Mouse (Mus musculus): ENCODE measurements at regions not wholly inside any gene's neighbourhood (a gene's known extent, or its start where the extent isn't known, plus 50 kb on each side); places are given as distances from the start of the nearest gene placed in this dataset.

DNA sequence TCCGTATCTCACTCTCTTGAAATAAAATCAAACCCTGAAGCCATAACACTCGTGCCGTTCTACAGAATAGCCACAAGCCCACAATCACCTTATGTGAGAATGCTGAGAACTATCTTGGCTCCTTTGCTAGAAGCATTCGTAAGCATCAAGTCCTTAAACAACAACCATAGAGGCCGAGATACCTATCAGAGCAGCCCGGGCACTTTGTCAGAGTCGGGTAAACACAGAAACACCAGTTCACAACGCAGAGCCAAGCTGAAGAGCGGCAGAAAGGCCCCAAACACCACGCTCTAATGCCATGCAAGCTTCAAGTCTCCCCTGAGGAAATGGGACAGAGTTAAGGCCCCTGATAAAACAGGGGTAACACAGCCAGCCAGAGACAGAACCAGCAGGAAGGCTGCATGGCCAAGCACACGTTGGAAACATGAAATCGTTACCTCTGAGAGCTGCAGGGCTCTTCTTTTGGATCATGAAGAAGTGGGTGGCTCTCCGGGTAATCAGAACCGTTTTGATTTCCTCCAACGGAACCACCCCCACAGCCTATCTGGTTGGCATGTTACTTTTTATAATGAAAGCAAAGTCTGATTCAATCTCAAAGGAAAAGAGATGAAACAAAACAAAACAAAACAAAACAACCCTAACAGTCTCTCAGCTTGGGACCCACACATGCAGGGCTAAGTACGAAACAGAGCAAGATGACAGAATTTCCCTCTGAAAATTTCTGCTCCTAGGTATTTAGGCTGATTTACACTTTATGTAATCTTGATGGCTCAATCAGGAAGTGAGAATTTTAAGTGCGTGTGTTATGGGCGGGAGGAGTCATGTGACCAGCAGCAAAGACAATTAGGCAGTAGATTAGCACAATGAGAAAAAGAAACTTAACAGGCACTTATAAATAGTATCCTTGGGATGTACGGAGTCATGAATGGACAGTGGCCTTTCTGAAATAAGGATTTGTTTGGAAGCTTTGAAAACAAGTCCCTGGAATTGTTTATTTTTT, 155.8 kb upstream of the Klf14 start:
- no peaks in the 10 kb centered on the region; the same call in 1 of the 2 replicates for H3K9me3 ChIP-seq (replicated peaks; ENCODE audit: control insufficient read depth, low read length)
- 38% methylated on average over 19 of the region's 19 CpGs for WGBS
- H3K36me3 ChIP-seq (ENCODE audit: control insufficient read depth, insufficient read depth): no peaks in the 10 kb centered on the region
- no peaks in the 10 kb centered on the region for H3K27me3 ChIP-seq (ENCODE audit: control insufficient read depth, insufficient read depth, low read length)
- H3K27ac ChIP-seq (ENCODE audit: low read length): peak overlapping the region; percentile 79
- H3K4me3 ChIP-seq (ENCODE audit: low read length): peak overlapping the region; percentile 11
- H3K9ac ChIP-seq (ENCODE audit: low read length): 0 out of 2 replicates have a peak overlapping the region, but pooled peaks have one; percentile 13
- H3K4me1 ChIP-seq (ENCODE audit: control insufficient read depth, insufficient read depth, low read length): peaks cover 37% of the 10 kb centered on the region
- H3K4me2 ChIP-seq (ENCODE audit: low read depth, low read length): peak overlapping the region; percentile 48
- no peak for ATAC-seq (replicated peaks; ENCODE audit: extremely low read depth, insufficient read depth, low FRiP score)

DNA sequence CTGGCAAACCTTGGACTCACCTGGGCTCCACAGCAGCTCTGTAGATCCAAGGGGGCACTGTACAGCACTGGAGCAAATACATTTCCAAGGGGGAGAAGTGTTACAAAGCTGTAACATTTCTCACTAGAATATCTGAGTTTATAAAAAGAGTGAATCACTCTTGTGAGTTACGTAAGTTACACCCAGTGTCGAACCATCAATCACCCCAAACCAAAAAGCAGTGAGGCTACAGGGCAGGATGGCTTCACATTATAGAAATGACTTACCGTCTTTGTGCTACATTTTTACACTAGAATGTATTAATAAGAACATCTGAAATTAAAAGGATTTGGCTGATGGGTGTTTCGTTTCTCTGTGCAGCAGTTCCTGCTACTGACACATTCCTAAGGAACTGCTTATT, 156.7 kb upstream of the Klf14 start:
- peaks cover 37% of the 10 kb centered on the region for H3K4me1 ChIP-seq (ENCODE audit: control insufficient read depth, insufficient read depth, low read length)
- ATAC-seq (replicated peaks; ENCODE audit: extremely low read depth, insufficient read depth, low FRiP score): no peak
- no peak overlapping the region; the same call in 1 of the 2 replicates for H3K4me3 ChIP-seq (ENCODE audit: low read length)
- no peak overlapping the region; the same call in 1 of the 2 replicates for H3K9ac ChIP-seq (ENCODE audit: low read length)
- no peaks in the 10 kb centered on the region for H3K36me3 ChIP-seq (ENCODE audit: control insufficient read depth, insufficient read depth)
- H3K9me3 ChIP-seq (replicated peaks; ENCODE audit: control insufficient read depth, low read length): no peaks in the 10 kb centered on the region
- H3K27ac ChIP-seq (ENCODE audit: low read length): peak overlapping the region; percentile 48; the same call in 1 of the 2 replicates
- H3K27me3 ChIP-seq (ENCODE audit: control insufficient read depth, insufficient read depth, low read length): no peaks in the 10 kb centered on the region
- 0 out of 2 replicates have a peak overlapping the region, but pooled peaks have one; percentile 13 for H3K4me2 ChIP-seq (ENCODE audit: low read depth, low read length)
- WGBS: 67% methylated on average over 4 of the region's 4 CpGs

DNA sequence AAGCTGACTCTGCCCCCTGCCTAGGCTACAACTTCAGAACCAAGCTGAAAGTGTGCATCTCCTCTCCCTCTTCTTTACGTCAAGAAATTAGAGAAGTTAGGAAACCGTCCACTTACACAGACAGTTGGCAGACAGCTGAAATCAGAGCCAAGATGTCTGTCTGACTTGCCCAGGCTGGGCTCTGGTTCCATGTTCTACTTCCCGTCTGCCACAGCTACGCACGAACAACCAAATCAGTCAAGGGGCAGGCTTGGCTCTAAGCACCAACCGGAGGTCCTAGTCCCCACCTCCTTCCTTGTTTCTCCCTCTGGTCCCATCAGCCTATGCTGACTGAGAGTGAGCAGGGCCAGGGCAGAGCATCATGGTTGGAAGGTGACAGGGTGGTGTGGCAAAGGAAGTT, 157.5 kb upstream of the Klf14 start:
- Histone ChIP-seq H3K4me2 (ENCODE audit: low read depth, low read length) (peak overlapping the region; percentile 13; the same call in 1 of the 2 replicates), H3K9me3 (replicated peaks; ENCODE audit: control insufficient read depth, low read length) (no peaks in the 10 kb centered on the region), H3K27ac (ENCODE audit: low read length) (peak overlapping the region; percentile 48; the same call in 1 of the 2 replicates), H3K4me1 (ENCODE audit: control insufficient read depth, insufficient read depth, low read length) (peaks cover 38% of the 10 kb centered on the region), H3K36me3 (ENCODE audit: control insufficient read depth, insufficient read depth) (no peaks in the 10 kb centered on the region), H3K27me3 (ENCODE audit: control insufficient read depth, insufficient read depth, low read length) (no peaks in the 10 kb centered on the region), H3K9ac (ENCODE audit: low read length) (peak overlapping the region; percentile 48; the same call in 1 of the 2 replicates), H3K4me3 (ENCODE audit: low read length) (no peak overlapping the region; the same call in 1 of the 2 replicates)
- 50% methylated on average over 6 of the region's 6 CpGs for WGBS
- ATAC-seq (replicated peaks; ENCODE audit: extremely low read depth, insufficient read depth, low FRiP score): no peak

DNA sequence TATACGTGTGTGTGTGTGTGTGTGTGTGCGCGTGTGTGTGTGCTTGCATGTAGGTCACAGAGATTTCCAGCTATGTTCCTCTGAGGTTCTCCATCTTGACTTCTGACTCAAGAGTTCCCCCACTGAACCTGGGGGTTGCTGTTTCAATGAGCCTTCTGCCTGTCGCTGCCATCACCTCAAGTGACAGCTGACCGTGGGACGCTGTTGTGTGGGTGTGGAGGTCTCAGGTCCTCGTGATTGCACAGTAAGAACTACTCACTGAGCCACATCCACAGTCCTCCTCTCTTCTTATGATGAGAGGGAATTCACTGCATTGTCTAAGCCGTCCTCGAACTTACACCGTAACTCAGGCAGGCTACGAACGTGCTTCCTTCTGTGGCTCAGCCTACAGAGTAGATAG, 158.8 kb upstream of the Klf14 start:
- Histone ChIP-seq H3K4me3 (ENCODE audit: low read length) (no peak overlapping the region), H3K9ac (ENCODE audit: low read length) (no peak overlapping the region), H3K4me1 (ENCODE audit: control insufficient read depth, insufficient read depth, low read length) (peaks cover 34% of the 10 kb centered on the region), H3K9me3 (replicated peaks; ENCODE audit: control insufficient read depth, low read length) (no peaks in the 10 kb centered on the region), H3K36me3 (ENCODE audit: control insufficient read depth, insufficient read depth) (no peaks in the 10 kb centered on the region), H3K4me2 (ENCODE audit: low read depth, low read length) (no peak overlapping the region), H3K27ac (ENCODE audit: low read length) (no peak overlapping the region), H3K27me3 (ENCODE audit: control insufficient read depth, insufficient read depth, low read length) (no peaks in the 10 kb centered on the region)
- no peak for ATAC-seq (replicated peaks; ENCODE audit: extremely low read depth, insufficient read depth, low FRiP score)
- 84% methylated on average over 12 of the region's 12 CpGs for WGBS

DNA sequence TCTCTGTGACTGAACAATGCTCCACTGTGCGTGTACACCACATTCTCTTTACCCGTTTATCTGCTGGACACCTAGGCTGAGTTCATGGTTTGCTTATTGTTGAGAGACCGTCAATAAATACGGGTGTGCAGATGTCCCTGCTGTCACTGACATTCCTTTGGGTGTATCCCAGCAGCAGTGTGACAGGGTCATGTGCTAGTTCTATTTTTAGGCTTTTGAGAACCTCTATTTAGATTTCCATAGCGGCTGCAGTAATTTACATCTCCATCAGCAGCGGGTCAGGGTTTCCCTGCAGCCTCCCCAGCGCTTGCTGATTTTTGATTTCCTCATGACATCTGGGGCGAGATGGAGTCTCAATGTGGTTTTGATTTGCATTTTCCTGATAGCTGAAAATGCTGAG, 162.1 kb upstream of the Klf14 start:
- peak overlapping the region; percentile 76 for H3K27ac ChIP-seq (ENCODE audit: low read length)
- no peaks in the 10 kb centered on the region for H3K27me3 ChIP-seq (ENCODE audit: control insufficient read depth, insufficient read depth, low read length)
- no peaks in the 10 kb centered on the region for H3K9me3 ChIP-seq (replicated peaks; ENCODE audit: control insufficient read depth, low read length)
- no peak overlapping the region for H3K9ac ChIP-seq (ENCODE audit: low read length)
- peak overlapping the region; percentile 3; the same call in 1 of the 2 replicates for H3K4me3 ChIP-seq (ENCODE audit: low read length)
- no peak; the same call in 1 of the 2 replicates for ATAC-seq (replicated peaks; ENCODE audit: extremely low read depth, insufficient read depth, low FRiP score)
- H3K36me3 ChIP-seq (ENCODE audit: control insufficient read depth, insufficient read depth): no peaks in the 10 kb centered on the region
- H3K4me2 ChIP-seq (ENCODE audit: low read depth, low read length): peak overlapping the region; percentile 49
- WGBS: 31% methylated on average over 8 of the region's 8 CpGs
- peaks cover 10% of the 10 kb centered on the region for H3K4me1 ChIP-seq (ENCODE audit: control insufficient read depth, insufficient read depth, low read length)

DNA sequence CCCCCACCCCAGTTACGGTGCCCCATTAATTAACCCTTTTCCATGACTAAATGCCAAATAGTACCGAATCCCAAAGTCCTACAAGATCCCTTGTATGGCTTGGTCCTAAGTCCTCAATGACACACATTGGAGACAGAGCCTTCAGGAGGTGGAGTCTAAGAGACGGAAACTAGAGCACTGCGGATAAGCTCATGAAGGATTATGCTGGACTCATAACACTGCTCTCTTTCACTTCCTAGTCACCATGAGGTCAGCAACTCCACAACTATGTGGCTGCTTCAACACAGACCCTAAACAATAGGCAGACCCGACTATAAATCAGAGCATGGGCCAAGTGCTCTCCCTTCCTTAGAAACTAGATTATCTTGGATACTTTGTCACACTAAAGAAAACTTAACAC, 164.0 kb upstream of the Klf14 start:
- WGBS: 80% methylated on average over 5 of the region's 5 CpGs

DNA sequence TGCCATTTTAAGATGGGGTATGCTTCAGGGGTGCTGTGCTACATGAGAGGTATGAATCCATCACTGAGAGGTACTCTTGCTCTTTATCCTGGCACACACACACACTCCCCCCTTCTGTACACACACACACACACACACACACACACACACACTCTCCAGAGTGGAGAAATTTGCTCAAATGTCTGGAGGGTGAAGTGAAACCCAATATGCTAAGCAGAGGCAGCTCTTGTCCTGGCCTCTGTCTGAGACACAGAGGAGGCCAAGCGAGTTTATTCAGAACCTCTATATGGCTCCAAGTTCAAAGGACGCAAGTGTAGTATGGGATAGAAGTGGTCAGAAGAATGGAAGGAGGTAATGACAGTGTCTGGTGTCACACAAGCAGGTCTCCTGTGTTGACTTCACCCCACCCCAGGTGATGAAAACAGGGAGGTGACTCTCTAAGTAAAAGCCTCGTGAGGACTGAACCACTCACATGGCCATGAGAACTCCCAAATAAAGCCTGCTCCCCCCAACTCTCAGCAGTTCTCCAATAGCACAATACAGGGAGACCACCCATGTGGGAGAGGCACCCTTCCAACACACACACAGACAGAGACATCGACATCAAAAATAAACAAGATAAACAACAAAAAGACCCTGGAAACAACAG, 164.6 kb upstream of the Klf14 start:
- H3K27ac ChIP-seq (ENCODE audit: low read length): no peak overlapping the region
- peaks cover 7% of the 10 kb centered on the region for H3K4me1 ChIP-seq (ENCODE audit: control insufficient read depth, insufficient read depth, low read length)
- no peak for ATAC-seq (replicated peaks; ENCODE audit: extremely low read depth, insufficient read depth, low FRiP score)
- no peaks in the 10 kb centered on the region for H3K36me3 ChIP-seq (ENCODE audit: control insufficient read depth, insufficient read depth)
- H3K4me2 ChIP-seq (ENCODE audit: low read depth, low read length): no peak overlapping the region
- H3K4me3 ChIP-seq (ENCODE audit: low read length): no peak overlapping the region
- H3K9ac ChIP-seq (ENCODE audit: low read length): no peak overlapping the region
- no peaks in the 10 kb centered on the region for H3K27me3 ChIP-seq (ENCODE audit: control insufficient read depth, insufficient read depth, low read length)
- 73% methylated on average over 4 of the region's 4 CpGs for WGBS
- H3K9me3 ChIP-seq (replicated peaks; ENCODE audit: control insufficient read depth, low read length): no peaks in the 10 kb centered on the region

More for the DNA sequence above, 164.0 kb upstream of the Klf14 start:
- ATAC-seq (replicated peaks; ENCODE audit: extremely low read depth, insufficient read depth, low FRiP score): no peak
- H3K4me1 ChIP-seq (ENCODE audit: control insufficient read depth, insufficient read depth, low read length): peaks cover 7% of the 10 kb centered on the region
- H3K4me3 ChIP-seq (ENCODE audit: low read length): no peak overlapping the region
- no peak overlapping the region for H3K27ac ChIP-seq (ENCODE audit: low read length)
- no peak overlapping the region for H3K9ac ChIP-seq (ENCODE audit: low read length)
- no peaks in the 10 kb centered on the region for H3K27me3 ChIP-seq (ENCODE audit: control insufficient read depth, insufficient read depth, low read length)
- no peaks in the 10 kb centered on the region for H3K36me3 ChIP-seq (ENCODE audit: control insufficient read depth, insufficient read depth)
- H3K4me2 ChIP-seq (ENCODE audit: low read depth, low read length): no peak overlapping the region
- no peaks in the 10 kb centered on the region for H3K9me3 ChIP-seq (replicated peaks; ENCODE audit: control insufficient read depth, low read length)

DNA sequence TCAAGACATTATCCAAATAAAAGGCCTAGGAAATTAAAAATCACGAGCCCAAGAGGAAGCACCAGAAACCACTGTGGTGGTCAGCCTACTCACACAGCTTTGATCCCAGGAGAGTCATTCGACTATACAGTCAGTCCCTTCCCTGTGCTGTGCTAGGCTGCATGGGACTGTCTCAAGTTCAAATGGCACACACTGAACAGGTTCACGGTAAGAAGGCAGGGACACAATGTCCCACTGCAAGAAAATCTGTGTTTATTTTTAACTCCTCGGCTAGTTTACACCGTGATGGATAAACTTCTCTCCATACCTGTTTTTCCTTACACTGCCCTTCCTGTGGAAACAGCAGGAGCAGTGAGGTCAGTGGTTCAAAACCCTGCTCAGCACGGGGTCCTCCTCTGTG, 165.2 kb upstream of the Klf14 start:
- Histone ChIP-seq H3K27ac (ENCODE audit: low read length) (no peak overlapping the region), H3K36me3 (ENCODE audit: control insufficient read depth, insufficient read depth) (no peaks in the 10 kb centered on the region), H3K9me3 (replicated peaks; ENCODE audit: control insufficient read depth, low read length) (no peaks in the 10 kb centered on the region), H3K4me3 (ENCODE audit: low read length) (no peak overlapping the region), H3K9ac (ENCODE audit: low read length) (no peak overlapping the region), H3K27me3 (ENCODE audit: control insufficient read depth, insufficient read depth, low read length) (no peaks in the 10 kb centered on the region), H3K4me2 (ENCODE audit: low read depth, low read length) (no peak overlapping the region), H3K4me1 (ENCODE audit: control insufficient read depth, insufficient read depth, low read length) (peaks cover 7% of the 10 kb centered on the region)
- no peak for ATAC-seq (replicated peaks; ENCODE audit: extremely low read depth, insufficient read depth, low FRiP score)
- WGBS: 59% methylated on average over 6 of the region's 6 CpGs

DNA sequence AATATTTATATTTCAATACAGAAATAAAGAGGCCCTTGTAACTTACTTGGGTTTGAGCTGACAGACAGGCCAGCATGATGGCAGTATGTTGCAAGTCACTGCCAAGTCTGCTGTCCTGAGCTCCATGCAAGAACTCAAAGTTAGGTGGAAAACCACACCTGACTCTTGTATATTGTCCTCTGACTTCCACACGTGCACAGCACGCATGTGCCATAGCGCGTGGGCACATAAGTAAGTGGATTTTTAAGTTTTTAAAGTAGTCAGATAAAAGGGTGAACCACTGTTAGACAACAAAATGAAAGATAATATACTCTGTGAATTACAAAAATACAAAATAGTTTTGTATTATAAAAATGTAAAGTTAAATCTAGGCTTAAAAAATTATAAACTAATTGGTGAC, 166.0 kb upstream of the Klf14 start:
- Histone ChIP-seq H3K9ac (ENCODE audit: low read length) (no peak overlapping the region), H3K9me3 (replicated peaks; ENCODE audit: control insufficient read depth, low read length) (no peaks in the 10 kb centered on the region), H3K4me2 (ENCODE audit: low read depth, low read length) (no peak overlapping the region), H3K4me1 (ENCODE audit: control insufficient read depth, insufficient read depth, low read length) (peaks cover 7% of the 10 kb centered on the region), H3K27me3 (ENCODE audit: control insufficient read depth, insufficient read depth, low read length) (no peaks in the 10 kb centered on the region), H3K36me3 (ENCODE audit: control insufficient read depth, insufficient read depth) (no peaks in the 10 kb centered on the region), H3K27ac (ENCODE audit: low read length) (no peak overlapping the region), H3K4me3 (ENCODE audit: low read length) (no peak overlapping the region)
- no peak for ATAC-seq (replicated peaks; ENCODE audit: extremely low read depth, insufficient read depth, low FRiP score)
- 85% methylated on average over 4 of the region's 4 CpGs for WGBS

Data from heart, embryonic 16.5 days (tissue).